Mouse (Mus musculus): Measurements from ENCODE around the gene Kntc1.
"Not testable (repeated sequence)": the region's sequence is repeated elsewhere in the genome, so short reads cannot be mapped to it uniquely, and the experiment has no call there.

The Kntc1 gene

DNA sequence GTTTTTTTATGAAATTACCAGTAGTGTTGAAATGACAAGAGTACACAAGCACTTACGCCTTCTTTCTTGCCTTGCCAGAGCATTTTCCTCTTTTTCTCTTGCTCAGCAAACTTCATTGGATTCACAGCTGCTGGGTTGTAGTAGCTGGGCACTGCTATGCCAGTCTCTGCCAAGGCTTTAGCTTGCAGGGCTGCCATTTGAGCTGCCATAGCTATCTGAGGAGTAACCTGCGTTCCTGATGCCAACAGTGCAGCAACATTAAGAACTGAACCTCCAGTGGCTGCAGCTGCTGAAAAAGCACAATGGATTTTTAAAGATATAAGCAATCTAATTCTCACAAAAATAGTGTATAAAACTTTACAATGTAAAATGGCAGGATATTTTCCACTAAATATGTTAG is 18.5 kb upstream of the Kntc1 start:
- Histone ChIP-seq H3K9me3 (ENCODE audit: low read length) (no peaks in the 10 kb centered on the region), H3K4me3 (replicated peaks; ENCODE audit: low read length) (no peak overlapping the region), H3K27me3 (ENCODE audit: insufficient read depth, low read length) (no peaks in the 10 kb centered on the region), H3K4me1 (replicated peaks; ENCODE audit: low read depth, low read length) (no peaks in the 10 kb centered on the region), H3K36me3 (ENCODE audit: insufficient read depth, low read length) (peaks cover 93% of the 10 kb centered on the region)
- no peak for TF ChIP-seq POU5F1 (IDR thresholded peaks at IDR 0.05; ENCODE audit: borderline replicate concordance, low read length)
- TF ChIP-seq CTCF (conservative IDR thresholded peaks at IDR 0.05; ENCODE audit: low read length): no peak
- TF ChIP-seq NANOG (IDR thresholded peaks at IDR 0.05; ENCODE audit: borderline replicate concordance, low read length): no peak

DNA sequence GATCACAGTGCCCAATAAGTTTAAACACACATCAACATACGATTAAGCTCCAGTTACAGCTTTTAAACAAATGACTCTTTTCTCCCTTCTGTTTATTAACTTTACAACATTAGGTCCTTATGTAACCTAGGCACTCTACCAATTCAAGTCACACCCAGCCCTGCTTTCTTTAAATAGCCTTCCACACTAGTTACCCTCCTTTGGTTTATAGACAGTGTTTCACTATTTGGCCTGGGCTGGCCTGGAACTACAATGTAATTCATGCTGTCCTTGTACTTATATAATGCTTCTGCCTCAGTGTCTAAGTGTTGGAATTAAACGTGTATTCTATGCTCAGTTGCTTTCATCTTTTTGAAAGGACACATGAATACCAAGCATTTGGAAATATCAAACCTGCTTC is 5.2 kb upstream of the Kntc1 start:
- no peaks in the 10 kb centered on the region for H3K9me3 ChIP-seq (ENCODE audit: low read length)
- peaks cover 31% of the 10 kb centered on the region for H3K4me1 ChIP-seq (replicated peaks; ENCODE audit: low read depth, low read length)
- peaks cover 81% of the 10 kb centered on the region for H3K36me3 ChIP-seq (ENCODE audit: insufficient read depth, low read length)
- no peak for TF ChIP-seq NANOG (IDR thresholded peaks at IDR 0.05; ENCODE audit: borderline replicate concordance, low read length)
- no peak for TF ChIP-seq CTCF (conservative IDR thresholded peaks at IDR 0.05; ENCODE audit: low read length)
- H3K27me3 ChIP-seq (ENCODE audit: insufficient read depth, low read length): no peaks in the 10 kb centered on the region
- no peak overlapping the region for H3K4me3 ChIP-seq (replicated peaks; ENCODE audit: low read length)

DNA sequence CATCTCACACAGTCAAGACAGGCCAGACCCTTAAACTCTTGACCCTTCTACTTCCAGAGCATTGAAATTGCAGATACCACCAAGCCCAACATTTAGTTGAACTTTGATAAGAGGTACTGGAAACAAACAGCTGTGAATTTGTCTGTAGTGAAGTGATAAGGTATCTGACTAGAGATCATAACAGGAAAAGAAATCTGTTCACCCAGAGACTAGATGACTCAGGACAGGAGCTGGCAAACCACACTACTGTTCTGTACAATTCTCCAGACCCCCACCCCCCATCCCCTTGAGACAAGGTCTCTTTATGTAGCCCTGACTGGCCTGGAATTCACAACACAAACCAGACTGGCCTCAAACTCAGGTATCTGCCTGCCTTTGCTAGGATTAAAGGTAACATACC is 3.3 kb upstream of the Kntc1 start:
- peak overlapping the region; percentile 88 for H3K4me3 ChIP-seq (replicated peaks; ENCODE audit: low read length)
- H3K4me1 ChIP-seq (replicated peaks; ENCODE audit: low read depth, low read length): peaks cover 42% of the 10 kb centered on the region
- TF ChIP-seq POU5F1 (IDR thresholded peaks at IDR 0.05; ENCODE audit: borderline replicate concordance, low read length): no peak
- no peak for TF ChIP-seq CTCF (conservative IDR thresholded peaks at IDR 0.05; ENCODE audit: low read length)
- TF ChIP-seq NANOG (IDR thresholded peaks at IDR 0.05; ENCODE audit: borderline replicate concordance, low read length): no peak
- H3K27me3 ChIP-seq (ENCODE audit: insufficient read depth, low read length): no peaks in the 10 kb centered on the region
- no peaks in the 10 kb centered on the region for H3K9me3 ChIP-seq (ENCODE audit: low read length)
- H3K36me3 ChIP-seq (ENCODE audit: insufficient read depth, low read length): peaks cover 64% of the 10 kb centered on the region

DNA sequence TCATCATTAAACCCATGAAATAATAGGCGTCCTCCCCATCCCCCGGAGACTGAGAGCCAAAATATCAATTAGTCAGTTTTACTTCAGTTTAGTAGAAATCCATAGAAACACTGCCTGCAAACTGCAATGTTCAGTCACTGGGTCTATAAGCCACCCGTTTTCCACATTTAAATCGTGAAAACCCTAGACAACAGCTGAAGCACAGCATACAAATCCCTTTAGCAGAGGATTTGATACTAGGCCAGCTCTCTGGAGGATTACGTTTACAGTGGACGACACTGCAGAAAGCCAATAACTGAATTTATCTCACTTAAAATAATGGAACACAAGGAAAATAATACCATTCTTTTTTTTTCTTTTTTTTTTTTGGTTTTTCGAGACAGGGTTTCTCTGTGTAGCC is 1.9 kb upstream of the Kntc1 start:
- H3K9me3 ChIP-seq (ENCODE audit: low read length): no peaks in the 10 kb centered on the region
- H3K27me3 ChIP-seq (ENCODE audit: insufficient read depth, low read length): no peaks in the 10 kb centered on the region
- peak overlapping the region; percentile 88 for H3K4me3 ChIP-seq (replicated peaks; ENCODE audit: low read length)
- peaks cover 52% of the 10 kb centered on the region for H3K4me1 ChIP-seq (replicated peaks; ENCODE audit: low read depth, low read length)
- peaks cover 65% of the 10 kb centered on the region for H3K36me3 ChIP-seq (ENCODE audit: insufficient read depth, low read length)
- no peak for TF ChIP-seq CTCF (conservative IDR thresholded peaks at IDR 0.05; ENCODE audit: low read length)

DNA sequence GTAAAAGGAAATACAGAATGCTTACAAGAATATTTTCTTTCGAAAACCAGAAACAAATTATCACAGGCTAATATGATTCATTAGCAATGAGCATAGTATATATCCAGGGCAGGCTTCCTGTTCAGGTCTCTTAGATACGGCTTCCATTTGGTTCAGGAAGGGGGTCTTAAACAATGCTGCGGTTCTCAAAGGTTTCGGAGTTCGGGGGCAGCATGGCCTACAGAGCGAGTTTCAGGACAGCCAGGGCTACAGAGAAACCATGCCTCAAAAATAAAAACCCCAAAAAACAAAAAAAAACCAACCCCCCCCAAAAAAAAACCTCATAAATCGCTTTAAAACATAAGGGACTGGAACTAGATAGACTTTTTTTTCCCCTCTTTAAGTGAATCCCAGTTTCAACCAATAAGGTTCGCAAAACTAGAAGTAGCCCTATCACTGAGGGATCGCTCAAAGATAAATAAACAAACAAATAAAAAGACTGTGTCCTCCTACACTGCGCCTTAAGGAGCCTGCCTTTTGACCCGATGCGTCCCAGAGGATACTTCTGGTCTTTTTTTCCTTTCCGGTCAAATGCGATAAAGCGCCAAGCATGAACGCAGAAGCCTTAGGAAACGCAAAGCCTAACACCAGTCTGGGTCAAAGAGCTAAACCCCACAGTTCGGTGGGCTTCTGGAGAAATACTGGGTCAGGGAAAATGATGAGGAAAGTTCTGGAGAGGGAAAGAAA is 1.0 kb upstream of the Kntc1 start:
- peak overlapping the region; percentile 88 for H3K4me3 ChIP-seq (replicated peaks; ENCODE audit: low read length)
- H3K9me3 ChIP-seq (ENCODE audit: low read length): no peaks in the 10 kb centered on the region
- peaks cover 63% of the 10 kb centered on the region for H3K36me3 ChIP-seq (ENCODE audit: insufficient read depth, low read length)
- TF ChIP-seq CTCF (conservative IDR thresholded peaks at IDR 0.05; ENCODE audit: low read length): no peak
- no peak for TF ChIP-seq NANOG (IDR thresholded peaks at IDR 0.05; ENCODE audit: borderline replicate concordance, low read length)
- TF ChIP-seq POU5F1 (IDR thresholded peaks at IDR 0.05; ENCODE audit: borderline replicate concordance, low read length): no peak
- peaks cover 52% of the 10 kb centered on the region for H3K4me1 ChIP-seq (replicated peaks; ENCODE audit: low read depth, low read length)
- no peaks in the 10 kb centered on the region for H3K27me3 ChIP-seq (ENCODE audit: insufficient read depth, low read length)

DNA sequence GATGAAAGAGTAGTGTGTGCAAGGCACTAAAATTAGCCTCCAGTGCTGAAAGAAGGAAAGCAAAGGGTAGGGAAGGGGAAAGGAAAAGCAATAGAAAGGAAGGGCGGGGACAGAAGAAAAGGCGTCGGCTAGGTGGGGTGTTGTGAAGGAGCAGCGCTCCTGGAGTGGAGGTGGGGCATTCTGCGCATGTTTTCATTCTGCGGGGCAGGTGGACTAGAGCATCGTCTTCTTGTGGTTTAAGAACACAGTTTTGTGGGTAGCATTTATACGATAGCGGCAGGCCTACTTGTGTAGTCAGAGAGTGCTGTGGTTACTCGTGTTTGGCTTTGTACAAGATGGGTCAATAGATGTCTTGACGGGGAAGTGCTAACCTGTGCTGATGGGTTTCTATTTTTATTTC is 16.0 kb downstream of the Kntc1 start:
- H3K4me3 ChIP-seq (replicated peaks; ENCODE audit: low read length): no peak overlapping the region
- TF ChIP-seq POU5F1 (IDR thresholded peaks at IDR 0.05; ENCODE audit: borderline replicate concordance, low read length): no peak
- no peak for TF ChIP-seq CTCF (conservative IDR thresholded peaks at IDR 0.05; ENCODE audit: low read length)
- no peak for TF ChIP-seq NANOG (IDR thresholded peaks at IDR 0.05; ENCODE audit: borderline replicate concordance, low read length)
- H3K27me3 ChIP-seq (ENCODE audit: insufficient read depth, low read length): no peaks in the 10 kb centered on the region
- H3K9me3 ChIP-seq (ENCODE audit: low read length): no peaks in the 10 kb centered on the region
- peaks cover 95% of the 10 kb centered on the region for H3K36me3 ChIP-seq (ENCODE audit: insufficient read depth, low read length)
- H3K4me1 ChIP-seq (replicated peaks; ENCODE audit: low read depth, low read length): peaks cover 8% of the 10 kb centered on the region

DNA sequence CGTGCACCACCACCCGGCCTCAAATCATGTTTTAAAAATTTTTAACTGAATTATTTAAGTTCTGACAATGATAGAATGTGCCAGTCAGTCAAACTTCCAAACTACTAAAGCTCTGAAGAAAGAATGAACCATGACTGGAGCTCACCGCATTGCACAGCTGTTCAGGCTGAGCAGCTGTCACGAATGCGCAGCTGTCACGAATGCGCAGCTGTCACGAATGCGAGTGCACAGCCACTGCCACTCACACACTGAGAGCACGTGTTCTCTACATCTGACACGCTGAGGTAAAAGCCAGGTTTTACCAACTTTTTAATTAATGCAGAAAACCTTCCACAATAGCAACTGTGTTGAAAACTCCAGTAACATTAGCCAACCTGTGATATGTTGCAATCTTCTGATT is 16.9 kb downstream of the Kntc1 start:
- H3K36me3 ChIP-seq (ENCODE audit: insufficient read depth, low read length): peaks cover 96% of the 10 kb centered on the region
- H3K4me3 ChIP-seq (replicated peaks; ENCODE audit: low read length); H3K9me3 ChIP-seq (ENCODE audit: low read length); H3K4me1 ChIP-seq (replicated peaks; ENCODE audit: low read depth, low read length); H3K27me3 ChIP-seq (ENCODE audit: insufficient read depth, low read length): not testable (repeated sequence)

DNA sequence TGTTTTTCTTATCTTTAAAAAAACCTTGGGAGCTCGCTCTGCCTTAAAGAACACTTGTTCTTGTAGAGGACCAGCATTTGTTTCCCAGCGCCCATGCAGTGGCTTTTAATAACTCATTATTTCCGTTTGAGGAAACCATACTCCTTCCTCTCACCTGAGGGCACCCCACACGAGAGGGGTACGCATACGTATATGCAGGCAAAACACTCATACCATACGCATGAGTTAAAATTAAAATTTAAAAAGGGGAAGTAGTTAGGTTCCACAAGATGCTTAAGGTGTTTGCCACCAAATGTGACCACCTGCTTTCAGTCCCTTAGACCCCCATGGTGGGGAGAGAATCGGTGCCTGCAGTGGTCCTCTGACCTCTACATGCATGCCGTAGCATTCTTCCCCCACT is 23.9 kb downstream of the Kntc1 start:
- no peak overlapping the region for H3K4me3 ChIP-seq (replicated peaks; ENCODE audit: low read length)
- H3K36me3 ChIP-seq (ENCODE audit: insufficient read depth, low read length): peaks cover 100% of the 10 kb centered on the region
- TF ChIP-seq NANOG (IDR thresholded peaks at IDR 0.05; ENCODE audit: borderline replicate concordance, low read length): no peak
- no peak for TF ChIP-seq CTCF (conservative IDR thresholded peaks at IDR 0.05; ENCODE audit: low read length)
- no peak for TF ChIP-seq POU5F1 (IDR thresholded peaks at IDR 0.05; ENCODE audit: borderline replicate concordance, low read length)
- H3K4me1 ChIP-seq (replicated peaks; ENCODE audit: low read depth, low read length): no peaks in the 10 kb centered on the region
- H3K9me3 ChIP-seq (ENCODE audit: low read length): no peaks in the 10 kb centered on the region
- no peaks in the 10 kb centered on the region for H3K27me3 ChIP-seq (ENCODE audit: insufficient read depth, low read length)

DNA sequence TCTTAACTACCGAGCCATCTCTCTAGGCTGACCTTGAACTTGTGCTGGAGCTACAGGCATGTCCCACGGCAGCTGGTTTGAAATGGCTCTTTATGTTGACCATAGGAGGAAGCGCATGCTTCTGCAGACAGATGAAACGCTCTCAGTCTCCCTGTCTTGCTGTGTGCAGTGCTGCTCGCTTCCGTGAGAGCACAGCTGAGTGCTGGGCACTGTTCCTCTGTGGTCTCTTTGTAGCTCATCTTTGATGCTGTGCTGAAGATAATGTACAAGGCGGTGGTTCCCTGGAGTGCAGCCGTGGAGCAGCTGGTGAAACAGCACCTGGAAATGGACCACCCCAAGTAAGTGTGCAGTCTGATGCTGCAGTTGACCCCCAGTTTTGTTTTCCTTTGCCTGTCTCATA is 31.2 kb downstream of the Kntc1 start:
- H3K9me3 ChIP-seq (ENCODE audit: low read length): no peaks in the 10 kb centered on the region
- TF ChIP-seq CTCF (conservative IDR thresholded peaks at IDR 0.05; ENCODE audit: low read length): no peak
- TF ChIP-seq NANOG (IDR thresholded peaks at IDR 0.05; ENCODE audit: borderline replicate concordance, low read length): no peak
- no peak overlapping the region for H3K4me3 ChIP-seq (replicated peaks; ENCODE audit: low read length)
- no peaks in the 10 kb centered on the region for H3K27me3 ChIP-seq (ENCODE audit: insufficient read depth, low read length)
- H3K36me3 ChIP-seq (ENCODE audit: insufficient read depth, low read length): peaks cover 100% of the 10 kb centered on the region
- H3K4me1 ChIP-seq (replicated peaks; ENCODE audit: low read depth, low read length): no peaks in the 10 kb centered on the region
